Mouse (Mus musculus) CH12.LX (cell line): ENCODE measurements around the gene Corin. TPM values are rescaled to one million over a fixed set of nuclear protein-coding genes. Genes with fewer than 3 reads are reported as not detected.

Experiments
- DNase-seq: peaks from one replicate; pipeline ENCODE4 v3.0.0-alpha.2; 2013; ENCODE audit errors: extremely low read depth
- H3K27ac ChIP-seq: 2 replicates; pipeline ENCODE4 v1.5.1; 2012; ENCODE audit warnings: low read depth, mild to moderate bottlenecking, control low read depth, moderate library complexity; ENCODE audit not compliant: insufficient read depth
- H3K27me3 ChIP-seq: replicated peaks from 2 replicates; pipeline ENCODE3; 2012; ENCODE audit warnings: inconsistent platforms
- H3K36me3 ChIP-seq, 2 experiments: replicated peaks in 1 of 2; 2 replicates each; pipeline versions ENCODE3 to v1.6.1; 2012; ENCODE audit warnings: inconsistent platforms in 1 of 2, low read length in 1 of 2, mild to moderate bottlenecking in 1 of 2, mixed read lengths in 1 of 2, moderate library complexity in 1 of 2; ENCODE audit not compliant: control insufficient read depth in 1 of 2, insufficient read depth in 1 of 2
- H3K4me1 ChIP-seq, 2 experiments: 2 replicates each; pipeline ENCODE4 v1.6.1; 2012; ENCODE audit warnings: inconsistent platforms in 1 of 2, moderate library complexity in 1 of 2; ENCODE audit not compliant: insufficient read depth in 2 of 2, control insufficient read depth in 1 of 2
- H3K4me2 ChIP-seq: 2 replicates; pipeline ENCODE4 v1.6.1; 2012; ENCODE audit warnings: low read depth, mild to moderate bottlenecking, control low read depth; ENCODE audit not compliant: poor library complexity, insufficient read depth, severe bottlenecking
- H3K4me3 ChIP-seq, 3 experiments: fragments of 150-350 bp in 1 of 3; sonication (generic) in 1 of 3; replicated peaks in 1 of 3; 2 replicates each; pipeline versions ENCODE3 to v1.5.1; 2011 to 2012; ENCODE audit warnings: low read depth in 2 of 3, low read length in 2 of 3, mild to moderate bottlenecking in 2 of 3, moderate library complexity in 2 of 3, control low read depth in 1 of 3, improper control_type of control experiment in 1 of 3, inconsistent platforms in 1 of 3, mixed read lengths in 1 of 3; ENCODE audit not compliant: poor library complexity in 1 of 3
- H3K79me2 ChIP-seq: replicated peaks from 2 replicates; pipeline ENCODE4 v1.6.1; 2012; ENCODE audit warnings: mild to moderate bottlenecking, moderate library complexity; ENCODE audit not compliant: control insufficient read depth, poor library complexity, insufficient read depth, severe bottlenecking; ENCODE audit errors: extremely low read depth
- H3K9ac ChIP-seq: 2 replicates; pipeline ENCODE4 v1.6.1; 2012; ENCODE audit warnings: low read depth, mild to moderate bottlenecking, control low read depth, moderate library complexity; ENCODE audit not compliant: insufficient read depth
- H3K9me3 ChIP-seq: replicated peaks from 2 replicates; pipeline ENCODE3; 2012; ENCODE audit warnings: low read length, inconsistent platforms, mixed read lengths
- CHD2 ChIP-seq: IDR thresholded peaks from 2 replicates; pipeline ENCODE4 v1.6.1; 2011; ENCODE audit warnings: low read length, improper control_type of control experiment
- EP300 ChIP-seq: IDR thresholded peaks from 2 replicates; pipeline ENCODE4 v1.6.1; 2011; ENCODE audit warnings: low read length, improper control_type of control experiment
- HCFC1 ChIP-seq: IDR thresholded peaks from 2 replicates; pipeline ENCODE4 v1.6.1; 2012; ENCODE audit warnings: low read depth, mild to moderate bottlenecking, inconsistent platforms, low read length, improper control_type of control experiment
- JUND ChIP-seq: conservative IDR thresholded peaks from 2 replicates; pipeline ENCODE4 v1.6.1; 2011; ENCODE audit warnings: low read depth, low read length, improper control_type of control experiment
- MAFK ChIP-seq: IDR thresholded peaks from 2 replicates; pipeline ENCODE4 v1.6.1; 2011; ENCODE audit warnings: low read length, improper control_type of control experiment; ENCODE audit not compliant: insufficient replicate concordance
- MAZ ChIP-seq: IDR thresholded peaks from 2 replicates; pipeline ENCODE4 v1.6.1; 2012; ENCODE audit warnings: low read depth, mild to moderate bottlenecking, inconsistent platforms, low read length, improper control_type of control experiment, moderate library complexity
- MYC ChIP-seq: IDR thresholded peaks from 2 replicates; pipeline ENCODE4 v1.6.1; 2011; ENCODE audit warnings: low read depth, mild to moderate bottlenecking, improper control_type of control experiment, low read length
- NRF1 ChIP-seq: IDR thresholded peaks from 2 replicates; pipeline ENCODE4 v1.6.1; 2014; ENCODE audit warnings: low read depth, mild to moderate bottlenecking, inconsistent platforms, low read length, improper control_type of control experiment, moderate library complexity
- RAD21 ChIP-seq: IDR thresholded peaks from 2 replicates; pipeline ENCODE4 v1.6.1; 2011; ENCODE audit warnings: low read depth, mild to moderate bottlenecking, low read length, improper control_type of control experiment, moderate library complexity
- SIN3A ChIP-seq: IDR thresholded peaks from 2 replicates; pipeline ENCODE4 v1.6.1; 2012; ENCODE audit warnings: low read length, improper control_type of control experiment, inconsistent platforms
- ZC3H11A ChIP-seq: IDR thresholded peaks from 2 replicates; pipeline ENCODE4 v1.6.1; 2012; ENCODE audit warnings: low read depth, mild to moderate bottlenecking, inconsistent platforms, low read length, improper control_type of control experiment
- ZMIZ1 ChIP-seq: IDR thresholded peaks from 2 replicates; pipeline ENCODE4 v1.6.1; 2012; ENCODE audit warnings: low read depth, mild to moderate bottlenecking, inconsistent platforms, low read length, improper control_type of control experiment
- ZNF384 ChIP-seq: IDR thresholded peaks from 2 replicates; pipeline ENCODE4 v1.6.1; 2012; ENCODE audit warnings: low read depth, low read length, improper control_type of control experiment, inconsistent platforms
- dilution Hi-C: fragments of 300-500 bp; cut with MboI; formaldehyde crosslinking; loops from 2 replicates; pipeline ENCODE4 v1.14.3; 2020; ENCODE audit warnings: low sequenced_read_pairs; ENCODE audit not compliant: extremely low pct_unique_long_range_greater_than_20kb, extremely low pct_ligation_motif_present
- in situ Hi-C: fragments of 300-500 bp; cut with MboI; formaldehyde crosslinking; loops from 3 replicates; pipeline ENCODE4 v1.14.3; 2019; ENCODE audit warnings: low sequenced_read_pairs, low pct_ligation_motif_present, low pct_unique_long_range_greater_than_20kb, mixed read lengths
- polyA plus RNA-seq: library from polyadenylated mRNA; unstranded; fragments of >175 nt; gene quantifications from 2 replicates; pipeline ENCODE4 v1.2.1, GENCODE M21; 2012; ENCODE audit warnings: low read depth; ENCODE audit not compliant: insufficient read length
- total RNA-seq, 2 experiments: library from RNA; depleted of rRNA; stranded (reverse); fragments of 300-350 nt in 1 of 2; fragments of >200 nt in 1 of 2; gene quantifications; 2 replicates each; pipeline ENCODE4 v1.2.3; 2012 to 2014

Gene Corin
- total and polyA plus RNA-seq, 3 experiments = not detected

GRCm38 (mm10) chr5:72335873-72336272 lies 168.4 kb downstream of the Corin start:
- DNase-seq = no peak
- in situ Hi-C loops = loop anchor here (25.0 kb wide), 1 partner anchor 376 kb away; no protein-coding TSS in a partner anchor
- Histone ChIP-seq H3K9ac (no peak overlapping the region), H3K4me2 (no peak overlapping the region), H3K27ac (no peak overlapping the region), H3K4me1 (no peaks in the 10 kb centered on the region), H3K79me2 (no peaks in the 10 kb centered on the region), H3K9me3 (no peaks in the 10 kb centered on the region), H3K36me3 (no peaks in the 10 kb centered on the region), H3K4me3 (no peak overlapping the region), H3K27me3 (no peaks in the 10 kb centered on the region)
- dilution Hi-C loops = no loop called here
- TF ChIP-seq EP300 (no peak), MAFK (peak; percentile 93), RAD21 (no peak), MYC (no peak)

- no peaks in the 10 kb centered on the region for H3K9me3 ChIP-seq
- H3K79me2 ChIP-seq = no peaks in the 10 kb centered on the region
- H3K36me3 ChIP-seq = no peaks in the 10 kb centered on the region
- H3K4me1 ChIP-seq = no peaks in the 10 kb centered on the region
- in situ Hi-C loops = loop anchor here (25.0 kb wide), 1 partner anchor 379 kb away; no protein-coding TSS in a partner anchor
- no peak overlapping the region for H3K9ac ChIP-seq
- peak overlapping the region; percentile 2; the same call in 1 of the 2 replicates for H3K4me2 ChIP-seq
- no peak for DNase-seq
- H3K27me3 ChIP-seq = no peaks in the 10 kb centered on the region
- dilution Hi-C loops = no loop called here
- no peak for TF ChIP-seq JUND
- no peak for TF ChIP-seq CHD2
- TF ChIP-seq ZC3H11A = no peak
- no peak for TF ChIP-seq SIN3A
- H3K27ac ChIP-seq = no peak overlapping the region
- H3K4me3 ChIP-seq = no peak overlapping the region
Measured at GRCm38 (mm10) chr5:72332901-72333300, 171.4 kb downstream of the Corin start.

- no peak overlapping the region for H3K4me3 ChIP-seq
- no peak overlapping the region for H3K9ac ChIP-seq
- no peak for TF ChIP-seq JUND
- TF ChIP-seq ZNF384 = no peak
- TF ChIP-seq MAZ = no peak
- TF ChIP-seq ZMIZ1 = no peak
- TF ChIP-seq HCFC1 = no peak
- TF ChIP-seq MYC = no peak
- TF ChIP-seq NRF1 = no peak
- no peaks in the 10 kb centered on the region for H3K9me3 ChIP-seq
- no peak for DNase-seq
- H3K27me3 ChIP-seq = no peaks in the 10 kb centered on the region
- H3K36me3 ChIP-seq = no peaks in the 10 kb centered on the region
- H3K4me1 ChIP-seq = no peaks in the 10 kb centered on the region
- in situ Hi-C loops (loop anchor here (25.0 kb wide), 1 partner anchor 381 kb away; no protein-coding TSS in a partner anchor), dilution Hi-C loops (no loop called here)
- H3K4me2 ChIP-seq = no peak overlapping the region
- no peak overlapping the region for H3K27ac ChIP-seq
- H3K79me2 ChIP-seq = no peaks in the 10 kb centered on the region
Measured at GRCm38 (mm10) chr5:72331217-72331616, 173.1 kb downstream of the Corin start.
